Mouse (Mus musculus): ENCODE measurements around the gene Olfr958.

Gene Olfr958

DNA sequence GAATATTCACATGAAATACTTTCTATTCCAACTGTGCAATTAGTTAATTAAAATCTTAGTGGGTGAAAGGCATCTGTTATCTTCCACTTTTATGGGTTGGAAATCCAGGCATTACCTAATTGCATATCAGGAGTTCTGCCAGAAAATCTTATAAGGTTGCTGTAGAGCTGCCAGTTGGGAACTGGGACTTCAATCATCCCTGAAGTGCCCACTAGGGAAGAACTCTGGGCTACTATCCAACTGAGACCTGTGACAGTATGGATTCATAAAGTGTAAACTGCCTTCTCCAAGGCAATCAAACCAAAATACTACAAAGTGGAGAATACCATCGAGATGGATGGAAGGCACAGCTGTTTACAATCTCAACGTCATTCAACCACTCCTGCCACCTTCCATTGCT lies at the start of gene Olfr958:
Gene Olfr958 (minus strand): TSS at position 109 of the 400 bp plus-strand sequence.
- no peak for DNase-seq (ENCODE audit: low read depth in 2 of 2, low spot score in 2 of 2)

DNA sequence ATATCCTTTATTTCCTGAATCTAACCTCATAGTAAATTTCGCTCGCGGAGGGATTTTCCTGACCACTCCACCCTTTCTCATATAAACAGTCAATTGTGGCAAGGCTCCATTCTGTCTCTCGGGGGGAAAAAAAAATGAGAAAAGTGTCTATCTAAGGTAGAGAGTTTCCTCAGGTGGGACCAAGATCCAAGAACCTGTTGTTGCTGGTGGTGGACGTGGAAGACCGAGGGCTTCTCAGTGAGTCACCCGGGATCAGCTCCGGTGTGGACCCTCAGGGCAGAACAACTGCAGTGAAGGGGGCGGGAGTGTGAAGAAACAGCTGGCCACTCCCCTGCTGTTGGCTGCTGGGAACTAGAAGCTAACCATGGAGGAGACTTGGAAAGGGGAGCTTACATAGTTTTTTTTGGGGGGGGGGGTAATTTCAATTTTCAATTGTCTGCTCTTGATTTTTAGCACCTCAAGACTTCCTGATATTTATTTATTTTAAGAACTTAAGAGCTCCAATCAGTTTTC lies 49.5 kb upstream of the Olfr958 start:
- no peak for DNase-seq (ENCODE audit: low read depth in 2 of 2, low spot score in 2 of 2)

DNA sequence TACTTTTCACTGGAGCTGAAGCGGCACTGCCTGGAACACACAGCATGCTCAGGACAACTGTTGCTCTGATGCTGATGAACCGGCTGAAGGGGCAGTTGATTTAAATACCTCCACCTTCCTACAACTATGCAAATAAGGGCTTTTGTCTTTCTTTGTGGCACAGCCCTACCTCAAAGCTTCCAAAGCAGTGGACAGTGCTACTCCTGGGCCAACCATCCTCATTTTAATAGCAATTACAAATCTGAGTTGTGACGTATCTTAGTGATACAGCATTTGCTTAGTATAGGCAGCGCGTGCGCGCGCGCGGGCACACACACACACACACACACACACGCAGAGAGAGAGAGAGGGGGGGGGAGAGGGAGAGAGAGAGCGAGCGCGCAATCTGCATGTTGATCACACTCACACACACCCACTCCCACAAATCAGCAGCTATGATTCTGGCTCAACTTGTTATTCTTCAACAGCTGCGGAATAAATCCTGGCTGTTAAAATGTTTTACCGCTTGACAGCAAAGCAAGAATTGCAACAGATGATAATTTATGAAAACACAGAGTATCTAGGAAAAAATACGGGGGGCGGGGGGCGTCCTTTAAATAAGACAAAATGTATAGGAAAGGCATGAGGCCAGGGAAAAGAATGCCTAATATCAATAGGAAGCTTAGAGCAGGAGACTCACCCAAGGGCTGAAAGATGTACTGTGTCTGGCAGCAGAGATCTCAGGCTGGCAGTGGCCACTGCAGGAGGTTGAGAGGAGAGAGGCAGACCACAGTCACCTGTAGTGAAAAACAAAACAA lies 48.9 kb upstream of the Olfr958 start:
- DNase-seq (ENCODE audit: low read depth in 2 of 2, low spot score in 2 of 2), result no peak

DNA sequence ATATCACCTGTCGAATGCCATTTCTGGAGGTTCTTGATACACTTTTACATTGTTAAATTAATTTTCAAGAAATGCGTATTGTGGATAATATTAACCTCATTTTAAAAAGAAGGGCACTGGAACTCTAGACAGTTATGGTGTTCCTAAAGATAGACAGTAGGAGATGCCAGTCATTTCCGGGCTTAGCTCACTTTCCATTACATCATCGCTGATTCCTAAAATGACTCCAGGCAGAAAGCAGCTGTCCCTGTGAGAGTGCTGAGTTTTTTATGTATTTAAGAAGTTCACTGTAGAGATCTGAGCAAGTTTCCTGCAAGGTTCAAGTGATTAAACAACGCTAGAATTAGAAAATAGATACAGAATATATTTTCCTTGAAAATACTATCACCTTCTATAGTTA lies 23.2 kb upstream of the Olfr958 start:
- DNase-seq (ENCODE audit: low read depth in 2 of 2, low spot score in 2 of 2), result no peak

DNA sequence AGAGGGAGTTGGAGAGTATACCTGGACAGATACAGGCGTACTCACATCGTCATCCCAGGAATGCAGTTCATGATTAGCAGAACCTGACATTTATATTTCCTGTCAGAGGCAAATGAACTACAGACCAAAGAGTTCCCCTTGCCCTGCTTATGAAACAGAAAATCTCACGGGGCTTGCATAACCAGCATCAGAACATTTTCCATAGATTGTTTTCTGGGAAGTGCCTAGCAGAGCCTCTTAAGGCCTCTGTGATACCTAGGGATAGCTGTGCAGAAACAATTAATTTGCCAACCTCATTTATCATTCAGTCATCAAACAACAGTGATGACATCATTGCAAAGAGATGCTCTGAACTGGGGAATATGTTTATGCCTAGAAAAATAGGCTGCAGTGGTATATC lies 21.6 kb upstream of the Olfr958 start, which contains the start of gene Olfr959:
Gene Olfr959 (minus strand): TSS at position 101 of the 400 bp plus-strand sequence.
- no peak for DNase-seq (ENCODE audit: low read depth in 2 of 2, low spot score in 2 of 2)

DNA sequence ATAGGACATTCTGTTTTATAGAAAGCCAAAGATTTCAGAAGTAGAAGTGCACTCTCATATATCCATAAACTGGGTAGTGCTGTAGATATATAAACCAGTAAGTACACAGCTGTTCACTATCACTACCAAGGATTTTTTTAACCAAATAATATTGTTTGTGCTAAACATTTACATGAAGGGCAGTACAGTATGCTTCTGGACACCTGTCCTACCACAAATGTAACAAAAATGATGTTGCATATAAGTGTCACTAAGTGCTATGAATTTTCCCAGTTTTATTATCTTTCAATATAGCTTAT lies 4.4 kb upstream of the Olfr958 start:
- DNase-seq (ENCODE audit: low read depth in 2 of 2, low spot score in 2 of 2), result no peak

DNA sequence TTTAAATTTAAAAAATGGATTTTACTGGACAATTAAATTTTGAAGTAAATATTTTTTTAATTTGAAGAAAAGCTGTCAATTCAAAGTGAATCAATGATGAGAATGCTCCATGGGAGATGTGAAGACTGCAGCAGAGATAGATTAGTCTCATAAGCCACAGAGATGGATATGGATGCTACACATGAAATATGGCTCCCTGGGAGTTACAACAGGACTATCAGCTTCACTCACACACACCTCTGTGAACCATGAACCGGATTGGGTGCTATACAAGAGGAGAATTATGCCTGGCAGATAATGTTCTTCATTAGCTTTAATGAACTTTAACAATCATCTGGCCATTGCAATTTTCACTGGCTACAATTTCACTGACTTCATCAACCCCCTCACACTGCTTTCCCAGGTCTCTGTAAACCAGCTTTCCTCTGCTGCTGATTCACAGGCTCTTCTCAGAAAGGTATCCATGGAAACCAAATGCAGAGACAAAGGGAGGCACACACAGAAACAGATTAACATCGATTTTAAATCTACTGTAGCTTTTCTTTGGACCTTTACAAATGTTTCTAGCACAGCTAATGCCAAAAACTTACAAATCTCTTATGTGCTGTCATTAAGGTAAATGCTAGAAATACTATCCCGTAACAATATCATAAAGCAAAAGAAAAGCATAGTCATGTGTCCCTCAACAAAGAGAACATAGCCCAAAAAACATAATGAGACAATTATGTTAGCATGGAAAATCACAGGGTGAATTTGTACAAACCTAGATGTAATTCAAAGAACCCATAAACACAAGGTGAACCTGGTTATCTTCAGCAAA lies 3.9 kb upstream of the Olfr958 start:
- DNase-seq (ENCODE audit: low read depth in 2 of 2, low spot score in 2 of 2), result no peak

DNA sequence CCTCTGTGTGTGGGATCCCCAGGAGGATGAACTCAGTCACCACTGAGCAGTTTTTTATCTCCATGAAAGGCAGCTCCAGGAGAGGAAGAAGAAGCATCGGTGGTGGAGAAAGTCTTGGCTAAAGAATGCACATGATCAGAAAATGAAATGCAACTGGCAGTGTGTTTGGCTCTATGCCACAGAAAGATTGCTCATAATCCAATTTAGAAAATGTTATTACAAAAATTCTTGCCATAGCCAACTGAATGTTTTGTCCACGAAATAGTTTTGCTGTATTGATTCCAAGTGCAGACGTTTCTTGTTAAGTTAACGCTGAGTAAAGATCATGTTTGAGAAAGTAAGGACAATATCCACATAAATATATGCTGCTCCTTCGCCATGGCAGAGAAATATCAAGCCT lies 3.0 kb downstream of the Olfr958 start:
- DNase-seq (ENCODE audit: low read depth in 2 of 2, low spot score in 2 of 2), result no peak

DNA sequence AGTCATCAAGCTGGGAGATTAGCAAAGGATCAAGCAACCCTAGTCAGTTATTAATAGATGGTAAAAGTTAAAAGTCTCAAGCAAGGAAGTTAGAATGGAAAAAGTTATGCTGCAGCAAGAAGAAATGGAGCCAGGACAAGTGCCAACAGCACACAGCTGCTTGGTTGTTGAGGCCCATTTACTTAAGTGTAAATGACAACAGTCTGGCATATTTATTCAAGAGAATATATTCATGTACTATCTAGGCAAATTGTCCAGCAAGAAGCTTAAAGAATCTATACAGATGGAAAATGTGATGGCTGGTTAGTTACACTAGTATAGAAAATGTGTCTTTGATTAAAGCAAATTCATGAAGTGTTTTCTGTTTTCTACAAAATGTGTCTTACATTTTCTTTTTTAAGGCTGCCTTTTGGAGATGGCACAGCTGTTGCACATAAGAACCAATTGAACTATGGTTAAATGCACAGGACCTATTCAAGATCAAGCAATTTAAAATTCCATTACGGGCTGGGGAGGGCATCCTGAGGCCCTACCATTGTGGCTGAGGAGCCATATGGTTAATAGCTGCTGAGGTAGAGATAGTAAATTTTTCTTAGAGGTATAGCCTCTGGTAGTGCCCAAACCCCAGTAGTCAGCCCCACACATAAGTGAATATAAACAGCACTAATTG lies 30.1 kb downstream of the Olfr958 start:
- DNase-seq (ENCODE audit: low read depth in 2 of 2, low spot score in 2 of 2), result no peak

DNA sequence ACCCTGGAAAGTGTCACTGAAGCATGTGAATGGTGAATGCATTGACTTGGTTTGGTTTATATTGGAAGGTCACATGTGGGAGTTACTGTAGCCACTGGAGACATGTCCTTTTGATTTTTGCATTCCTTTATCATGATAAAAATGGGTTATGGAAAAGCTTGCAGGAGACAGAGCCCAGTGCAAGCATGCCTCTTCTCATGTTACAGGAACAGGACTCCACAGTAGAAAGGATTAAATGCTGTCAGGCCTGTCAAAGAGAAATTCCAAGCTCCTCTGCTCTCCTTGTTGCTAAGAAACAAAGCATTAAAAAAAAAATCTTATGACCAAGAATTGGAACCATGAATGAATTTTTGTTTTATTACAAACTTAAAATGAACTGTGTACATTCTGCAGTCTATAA lies 35.3 kb downstream of the Olfr958 start:
- no peak for DNase-seq (ENCODE audit: low read depth in 2 of 2, low spot score in 2 of 2)

DNA sequence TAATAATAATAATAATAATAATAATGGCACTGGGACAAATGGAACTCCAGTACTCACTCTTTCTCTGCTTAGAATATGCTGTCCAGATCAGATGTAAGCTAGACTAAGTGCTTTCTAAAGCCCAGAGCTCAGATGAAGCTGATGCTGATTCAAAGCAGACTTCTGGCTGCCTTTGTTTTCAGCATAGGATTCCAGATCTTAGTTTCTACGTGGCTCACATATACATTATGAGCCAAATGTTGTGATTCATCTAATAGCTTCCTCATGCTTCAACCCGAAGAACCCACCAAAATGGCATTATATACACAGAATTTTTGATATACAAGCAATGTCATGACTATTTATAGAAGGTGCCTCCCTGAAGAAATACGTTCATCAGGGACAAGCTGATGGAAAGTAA lies 38.3 kb downstream of the Olfr958 start, which contains the start of gene Olfr957:
Gene Olfr957 (minus strand): TSS at position 279 of the 400 bp plus-strand sequence.
- no peak for DNase-seq (ENCODE audit: low read depth in 2 of 2, low spot score in 2 of 2)

DNA sequence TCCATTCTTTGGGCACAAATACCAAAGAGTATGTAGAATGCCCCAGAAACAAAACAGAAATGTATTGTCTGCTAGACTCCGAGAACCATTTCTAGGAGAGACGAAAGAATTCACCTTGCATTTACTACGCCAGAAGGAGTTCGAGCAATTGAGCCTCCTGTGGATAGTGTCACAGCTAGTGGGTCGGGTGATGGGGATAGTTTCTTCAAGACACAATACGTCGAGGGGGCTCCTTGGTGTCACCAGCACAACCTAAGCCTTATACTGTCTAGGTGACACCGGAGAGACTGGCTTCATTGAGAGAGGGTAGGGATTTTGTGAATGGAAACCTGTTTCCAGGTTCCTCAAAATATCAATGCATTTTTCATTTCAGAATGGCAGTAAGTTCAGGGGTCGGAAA lies 44.4 kb downstream of the Olfr958 start:
- no peak for DNase-seq (ENCODE audit: low read depth in 2 of 2, low spot score in 2 of 2)

DNA sequence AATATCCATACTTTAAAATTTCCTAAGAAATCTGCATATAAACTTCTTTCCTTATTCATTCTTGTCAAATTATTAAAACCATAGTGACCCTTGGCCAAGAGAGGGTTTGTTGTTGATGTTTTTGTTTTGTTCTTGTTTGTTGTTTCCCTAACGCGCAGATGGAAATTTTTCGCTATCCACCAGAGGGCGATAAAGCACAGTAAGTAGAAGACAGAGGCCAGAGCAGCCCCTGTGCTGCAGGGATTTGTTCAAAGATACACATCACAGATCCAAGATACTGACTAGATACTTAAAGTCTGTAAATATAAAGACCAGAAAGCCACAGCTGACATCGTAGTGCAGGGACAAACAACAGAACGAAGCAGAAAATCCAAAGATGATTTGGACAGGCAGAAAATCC lies 44.9 kb downstream of the Olfr958 start:
- DNase-seq (ENCODE audit: low read depth in 2 of 2, low spot score in 2 of 2), result no peak

Measured in CD8-positive naive resting alpha-beta T cell, adult 2 months (primary cell).